Mouse (Mus musculus) Patski (cell line): ENCODE results near the gene Ptprz1. TPM values are rescaled to one million over a fixed set of nuclear protein-coding genes. Genes with fewer than 3 reads are reported as not detected.
"Not testable (repeated sequence)": the region's sequence is repeated elsewhere in the genome, so short reads cannot be mapped to it uniquely, and the experiment has no call there.

Source experiments
- ATAC-seq: fragments of 100-300 bp; one replicate; pipeline ENCODE4 v1.8.0; 2021
- CTCF ChIA-PET: fragments of 350-600 bp; sonication (Branson Sonifier 250); formaldehyde crosslinking; loops from one replicate; lab custom pipeline; 2022; ENCODE audit warnings: inconsistent platforms; lab: Charles Lee
- POLR2A ChIA-PET: fragments of 350-600 bp; sonication (Branson Sonifier 250); formaldehyde crosslinking; loops from one replicate; lab custom pipeline; 2022; ENCODE audit warnings: antibody characterized with exemption, inconsistent platforms; lab: Charles Lee
- DNase-seq: peaks from one replicate; pipeline ENCODE4 v3.0.0-alpha.2; 2011; ENCODE audit warnings: low read depth, low spot score
- H3K27me3 ChIP-seq: fragments of 371-371 bp; one replicate; pipeline ENCODE4 v1.5.1; 2021
- CTCF ChIP-seq: fragments of 100-300 bp; IDR thresholded peaks from one replicate; pipeline ENCODE4 v1.5.1; 2021
- in situ Hi-C: fragments of 300-500 bp; cut with MboI; formaldehyde crosslinking; loops from 3 replicates; pipeline ENCODE4 v1.11.1; 2018; ENCODE audit warnings: low pct_unique_long_range_greater_than_20kb, mixed read lengths
- polyA plus RNA-seq: library from polyadenylated mRNA; unstranded; gene quantifications from one replicate; pipeline ENCODE4 v1.2.3, GENCODE M21; 2021

Gene Ptprz1
- polyA plus RNA-seq, 1 experiment from 2014 or later, result 0.36 TPM

- ChIA-PET CTCF (no interaction called here), POLR2A (no interaction called here)
- no peak for DNase-seq
- ATAC-seq, result no peak
- no peaks in the 10 kb centered on the region for H3K27me3 ChIP-seq
- TF ChIP-seq CTCF, result no peak
- in situ Hi-C loops, result loop anchor here (25.0 kb wide), 1 partner anchor 447 kb away; no protein-coding TSS in a partner anchor
Observed at GRCm38 (mm10) chr6:23014988-23015613, 139.8 kb downstream of the Ptprz1 start.

- no peak for TF ChIP-seq CTCF
- no peak for ATAC-seq
- POLR2A ChIA-PET, result no interaction called here
- no peak for DNase-seq
- no peaks in the 10 kb centered on the region for H3K27me3 ChIP-seq
- CTCF ChIA-PET, result no interaction called here
- in situ Hi-C loops, result no loop called here
Observed at GRCm38 (mm10) chr6:23028251-23028650, 152.9 kb downstream of the Ptprz1 start.

- no peak for TF ChIP-seq CTCF
- ATAC-seq (no peak), DNase-seq (no peak)
- POLR2A ChIA-PET, result no interaction called here
- no peaks in the 10 kb centered on the region for H3K27me3 ChIP-seq
- in situ Hi-C loops, result no loop called here
- CTCF ChIA-PET, result no interaction called here
Observed at GRCm38 (mm10) chr6:23048836-23049235, 173.5 kb downstream of the Ptprz1 start.

- in situ Hi-C loops, result no loop called here
- ATAC-seq (no peak), DNase-seq (no peak)
- H3K27me3 ChIP-seq, result no peaks in the 10 kb centered on the region
- no peak for TF ChIP-seq CTCF
- POLR2A ChIA-PET, result no interaction called here
- CTCF ChIA-PET, result interaction anchor here (0.7 kb wide), 1 partner anchor 36 kb away, joined by 3 read pairs; no protein-coding TSS in a partner anchor
Observed at GRCm38 (mm10) chr6:23055734-23056133, 180.4 kb downstream of the Ptprz1 start.

- DNase-seq (no peak), ATAC-seq (no peak)
- POLR2A ChIA-PET, result no interaction called here
- no peak for TF ChIP-seq CTCF
- in situ Hi-C loops, result no loop called here
- CTCF ChIA-PET, result no interaction called here
- no peaks in the 10 kb centered on the region for H3K27me3 ChIP-seq
Observed at GRCm38 (mm10) chr6:23076060-23076459, 200.8 kb downstream of the Ptprz1 start.

- ATAC-seq, result no peak
- ChIA-PET CTCF (no interaction called here), POLR2A (no interaction called here)
- no peak for TF ChIP-seq CTCF
- in situ Hi-C loops, result no loop called here
- H3K27me3 ChIP-seq, result no peaks in the 10 kb centered on the region
- DNase-seq, result no peak
Observed at GRCm38 (mm10) chr6:23078273-23078672, 203.0 kb downstream of the Ptprz1 start.

GRCm38 (mm10) chr6:23079991-23080680 is 204.8 kb downstream of the Ptprz1 start:
- no peak for ATAC-seq
- TF ChIP-seq CTCF, result no peak
- H3K27me3 ChIP-seq, result no peaks in the 10 kb centered on the region
- DNase-seq, result no peak
- in situ Hi-C loops, result no loop called here
- ChIA-PET CTCF (no interaction called here), POLR2A (no interaction called here)

GRCm38 (mm10) chr6:23084587-23085421 is 209.5 kb downstream of the Ptprz1 start:
- in situ Hi-C loops, result no loop called here
- DNase-seq (no peak), ATAC-seq (no peak)
- H3K27me3 ChIP-seq, result no peaks in the 10 kb centered on the region
- TF ChIP-seq CTCF, result no peak
- ChIA-PET CTCF (no interaction called here), POLR2A (no interaction called here)

- in situ Hi-C loops, CTCF ChIA-PET, ATAC-seq: not testable (repeated sequence)
Observed at GRCm38 (mm10) chr6:23089292-23089691, 214.0 kb downstream of the Ptprz1 start.

GRCm38 (mm10) chr6:23090346-23091055 is 215.2 kb downstream of the Ptprz1 start:
- DNase-seq, POLR2A ChIA-PET, in situ Hi-C loops, CTCF ChIA-PET, ATAC-seq, H3K27me3 ChIP-seq: not testable (repeated sequence)

More at GRCm38 (mm10) chr6:23089292-23089691, 214.0 kb downstream of the Ptprz1 start:
- POLR2A ChIA-PET, H3K27me3 ChIP-seq, DNase-seq: not testable (repeated sequence)
